Mouse (Mus musculus) megakaryocyte, embryonic 14.5 days (primary cell): ENCODE data around the gene Qk.

Experiments
- FLI1 ChIP-seq: IDR thresholded peaks from 2 replicates; pipeline ENCODE4 v1.6.1; 2012; ENCODE audit warnings: low read length, inconsistent platforms, mixed read lengths
- GATA1 ChIP-seq: IDR thresholded peaks from 3 replicates; pipeline ENCODE4 v1.6.1; 2012; ENCODE audit warnings: mixed read lengths, low read length, inconsistent platforms, borderline replicate concordance

DNA sequence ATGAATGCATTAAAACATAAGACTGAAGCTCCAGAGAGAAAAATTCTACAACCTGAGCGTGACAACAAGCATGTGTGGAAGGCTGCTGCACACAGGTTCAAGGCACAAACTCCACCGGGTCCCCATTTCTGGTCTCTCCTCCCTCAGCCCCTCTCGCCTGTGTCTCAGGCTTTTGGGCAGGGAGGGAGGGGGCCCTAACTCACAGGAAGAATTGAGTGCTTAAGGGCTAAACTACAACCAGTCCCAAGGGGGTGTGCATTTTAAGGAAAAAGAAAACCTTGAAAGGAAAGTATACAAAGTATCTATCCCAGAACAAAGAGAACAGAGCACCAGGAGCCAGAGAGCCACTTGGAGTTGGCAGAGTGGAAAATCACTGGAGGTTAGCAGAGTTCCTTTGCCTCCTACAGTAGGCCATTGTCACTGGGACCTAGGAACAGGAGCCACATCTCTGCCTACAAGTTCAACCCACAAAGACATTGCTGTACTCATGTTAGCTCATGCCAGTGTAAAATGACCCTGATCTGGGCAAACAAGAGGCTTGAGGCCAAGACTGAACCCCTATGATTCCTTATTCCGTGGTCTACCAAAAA is 132.1 kb downstream of the Qk start:
- TF ChIP-seq GATA1 (no peak), FLI1 (no peak)
